Mouse (Mus musculus) liver, embryonic 12.5 days (tissue): ENCODE measurements around the gene Olfr1219. TPM values are rescaled to one million over a fixed set of nuclear protein-coding genes. Genes with fewer than 3 reads are reported as not detected.

Experiments
- ATAC-seq: fragments of 200-750 bp; cut with Nextera tagmentation; 2 replicates; pipeline ENCODE4 v1.8.0; 2017; ENCODE audit warnings: moderate number of reproducible peaks, mild to moderate bottlenecking, moderate library complexity
- H3K27ac ChIP-seq: fragments of 300-500 bp; sonication (generic); 2 replicates; pipeline ENCODE4 v1.5.1; 2016; ENCODE audit warnings: mild to moderate bottlenecking
- H3K27me3 ChIP-seq: fragments of 300-500 bp; sonication (generic); replicated peaks from 2 replicates; pipeline ENCODE4 v1.6.1; 2016; ENCODE audit warnings: mild to moderate bottlenecking, moderate library complexity
- H3K36me3 ChIP-seq: fragments of 300-500 bp; sonication (generic); 2 replicates; pipeline ENCODE4 v1.6.1; 2016; ENCODE audit warnings: mild to moderate bottlenecking, moderate library complexity
- H3K4me1 ChIP-seq: fragments of 300-500 bp; sonication (generic); 2 replicates; pipeline ENCODE4 v1.6.1; 2016
- H3K4me2 ChIP-seq: fragments of 300-500 bp; sonication (generic); 2 replicates; pipeline ENCODE4 v1.6.1; 2016; ENCODE audit warnings: mild to moderate bottlenecking, moderate library complexity
- H3K4me3 ChIP-seq: fragments of 300-500 bp; sonication (generic); 2 replicates; pipeline ENCODE4 v1.5.1; 2016; ENCODE audit warnings: mild to moderate bottlenecking, moderate library complexity
- H3K9ac ChIP-seq: fragments of 300-500 bp; sonication (generic); 2 replicates; pipeline ENCODE4 v1.6.1; 2016; ENCODE audit warnings: mild to moderate bottlenecking, moderate library complexity
- H3K9me3 ChIP-seq: fragments of 300-500 bp; sonication (generic); replicated peaks from 2 replicates; pipeline ENCODE4 v1.6.1; 2016; ENCODE audit warnings: mild to moderate bottlenecking, moderate library complexity
- WGBS: fragments of 180-500 bp; shearing (Covaris S2); methylation state at CpG from one replicate; pipeline ENCODE4 v1.1.7; 2016; ENCODE audit not compliant: insufficient replicate concordance; 5-methylcytosine and 5-hydroxymethylcytosine counted together
- polyA plus RNA-seq: library from polyadenylated mRNA; unstranded; fragments of >200 nt; fragmentation: Nextera tagmentation; extraction: Ambion mirVana; gene quantifications from 2 replicates; pipeline ENCODE4 v1.2.1, GENCODE M21; 2016

Gene Olfr1219
- not detected in 2 replicates for polyA plus RNA-seq

DNA sequence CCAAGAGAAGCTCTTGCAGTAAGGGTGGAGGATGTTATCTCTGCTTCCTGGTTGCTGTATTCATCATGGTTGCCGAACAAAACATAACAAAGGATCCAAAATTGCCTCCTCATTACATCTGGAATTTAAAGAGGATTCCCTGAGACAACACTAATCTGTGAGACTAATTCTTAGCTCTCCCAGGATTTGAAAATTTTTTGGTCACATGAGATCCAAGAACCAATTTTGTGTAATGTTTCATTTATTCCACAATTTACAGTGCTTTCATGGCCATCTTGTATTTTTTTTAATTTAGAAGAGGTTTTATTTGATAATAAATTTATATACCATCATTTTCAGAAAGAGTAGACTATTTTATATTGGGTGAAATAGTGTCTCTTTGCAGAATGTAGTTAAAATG, at the start of gene Olfr1219:
Gene Olfr1219, minus strand, starts transcription at position 101 of the 400 bp plus-strand sequence.
- Histone ChIP-seq H3K4me2 (no peak within 1 kb of the TSS), H3K36me3 (no peaks in the 10 kb centered on the region), H3K4me3 (no peak within 1 kb of the TSS), H3K9ac (no peak within 1 kb of the TSS), H3K9me3 (no peaks in the 10 kb centered on the region), H3K27me3 (no peaks in the 10 kb centered on the region), H3K4me1 (no peaks in the 10 kb centered on the region), H3K27ac (no peak within 1 kb of the TSS)
- WGBS, result 41% methylated on average over 1 of the region's 1 CpGs
- no peak for ATAC-seq

DNA sequence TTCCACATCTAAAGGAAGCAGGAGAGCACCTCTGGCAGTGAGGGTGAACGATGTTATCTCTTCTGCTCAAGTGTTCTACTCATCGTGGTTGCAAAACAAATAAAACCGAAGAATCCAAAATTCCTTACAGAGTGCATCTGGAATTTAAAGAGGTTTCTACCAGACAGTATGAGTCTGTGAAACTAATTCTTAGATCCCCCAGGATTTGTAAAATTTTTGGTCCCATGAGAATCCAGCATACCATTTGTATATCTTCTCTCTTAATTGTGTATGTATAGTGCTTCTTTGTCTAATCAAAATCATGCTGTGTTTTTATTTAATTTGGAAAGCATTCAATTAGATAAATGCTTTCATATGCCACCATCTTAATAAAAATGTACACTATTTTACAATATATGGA, 49.6 kb upstream of the Olfr1219 start, which contains the start of gene Olfr1222:
Gene Olfr1222, minus strand, starts transcription at position 101 of the 400 bp plus-strand sequence.
- 39% methylated on average over 3 of the region's 3 CpGs for WGBS
- Histone ChIP-seq H3K4me3 (no peak within 1 kb of the TSS), H3K9me3 (no peaks in the 10 kb centered on the region)

DNA sequence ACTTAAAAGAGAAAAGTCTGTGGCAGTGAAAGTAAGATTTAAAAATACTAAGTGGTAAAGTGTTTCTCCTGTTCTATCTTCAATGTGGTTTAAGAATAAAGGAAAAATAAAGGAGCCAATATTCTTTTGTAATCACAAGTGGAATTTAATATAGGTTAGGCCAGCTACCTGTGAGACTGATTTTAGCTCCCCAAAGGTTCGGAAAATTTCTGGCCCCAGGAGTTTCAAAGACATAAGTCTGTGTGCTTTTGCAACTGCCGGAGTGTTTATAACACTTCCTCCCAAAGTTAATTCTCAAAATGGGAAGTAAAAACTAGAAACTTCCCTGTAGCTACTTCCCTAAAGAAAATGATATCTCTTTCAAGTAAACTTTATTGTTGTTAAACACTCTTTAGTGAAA, 33.9 kb upstream of the Olfr1219 start, which contains the start of gene Olfr1221:
Gene Olfr1221, minus strand, starts transcription at position 101 of the 400 bp plus-strand sequence.
- Histone ChIP-seq H3K9me3 (no peaks in the 10 kb centered on the region), H3K4me2 (no peak within 1 kb of the TSS), H3K36me3 (no peaks in the 10 kb centered on the region), H3K4me3 (no peak within 1 kb of the TSS), H3K4me1 (no peaks in the 10 kb centered on the region), H3K27me3 (no peaks in the 10 kb centered on the region), H3K27ac (no peak within 1 kb of the TSS), H3K9ac (no peak within 1 kb of the TSS)
- WGBS, result 41% methylated on average over 2 of the region's 2 CpGs
- no peak for ATAC-seq

More for the DNA sequence above, 49.6 kb upstream of the Olfr1219 start, which contains the start of gene Olfr1222:
- Histone ChIP-seq H3K4me2 (no peak within 1 kb of the TSS), H3K9ac (no peak within 1 kb of the TSS), H3K36me3 (no peaks in the 10 kb centered on the region), H3K4me1 (no peaks in the 10 kb centered on the region), H3K27me3 (no peaks in the 10 kb centered on the region), H3K27ac (no peak within 1 kb of the TSS)
- no peak for ATAC-seq

DNA sequence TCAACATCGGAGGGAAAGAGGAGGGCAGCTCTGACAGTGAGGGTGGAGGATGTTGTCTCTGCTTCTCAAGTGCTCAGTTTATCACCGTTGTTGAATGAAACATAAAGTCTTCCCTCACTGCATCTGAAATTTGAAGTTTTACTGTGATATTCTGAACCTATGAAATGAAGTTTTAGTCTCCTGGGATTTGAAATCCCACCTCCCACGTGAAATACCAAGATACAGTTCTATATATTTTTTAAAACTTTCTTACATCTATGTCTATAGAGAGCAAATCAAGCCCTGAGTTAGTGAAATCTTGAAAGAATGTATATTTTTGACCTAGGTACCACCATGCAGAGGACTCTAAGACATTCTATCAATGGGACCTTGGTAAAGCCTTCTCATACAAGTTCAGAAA, 23.4 kb upstream of the Olfr1219 start, which contains the start of gene Olfr1220:
Gene Olfr1220, minus strand, starts transcription at position 101 of the 400 bp plus-strand sequence.
- Histone ChIP-seq H3K9ac (no peak within 1 kb of the TSS), H3K9me3 (no peaks in the 10 kb centered on the region), H3K27ac (no peak within 1 kb of the TSS), H3K27me3 (no peaks in the 10 kb centered on the region), H3K4me3 (no peak within 1 kb of the TSS), H3K4me2 (no peak within 1 kb of the TSS), H3K4me1 (no peaks in the 10 kb centered on the region), H3K36me3 (no peaks in the 10 kb centered on the region)
- ATAC-seq, result no peak
- 60% methylated on average over 3 of the region's 3 CpGs for WGBS

DNA sequence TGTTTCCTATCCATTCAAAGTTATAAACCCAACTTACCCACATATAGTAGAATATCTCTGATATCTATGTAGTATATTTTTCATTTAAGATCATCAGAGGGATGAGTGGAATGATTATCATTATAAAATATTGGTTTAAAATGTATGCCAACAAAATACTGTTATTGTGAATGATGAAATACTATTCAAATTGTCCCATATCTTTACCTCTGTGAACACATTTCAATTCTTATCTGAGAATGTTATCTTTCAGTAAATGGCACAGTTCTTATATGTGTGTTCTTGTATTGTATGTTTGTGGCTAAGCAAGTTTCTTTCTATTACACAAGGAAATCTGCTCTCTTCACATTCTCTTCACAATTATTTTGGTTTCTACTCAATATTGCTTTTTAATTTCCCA, 22.3 kb upstream of the Olfr1219 start:
- Histone ChIP-seq H3K9me3 (no peaks in the 10 kb centered on the region), H3K27ac (no peak overlapping the region), H3K9ac (no peak overlapping the region), H3K4me3 (no peak overlapping the region), H3K27me3 (no peaks in the 10 kb centered on the region), H3K4me1 (no peaks in the 10 kb centered on the region), H3K36me3 (no peaks in the 10 kb centered on the region), H3K4me2 (no peak overlapping the region)
- ATAC-seq, result no peak

DNA sequence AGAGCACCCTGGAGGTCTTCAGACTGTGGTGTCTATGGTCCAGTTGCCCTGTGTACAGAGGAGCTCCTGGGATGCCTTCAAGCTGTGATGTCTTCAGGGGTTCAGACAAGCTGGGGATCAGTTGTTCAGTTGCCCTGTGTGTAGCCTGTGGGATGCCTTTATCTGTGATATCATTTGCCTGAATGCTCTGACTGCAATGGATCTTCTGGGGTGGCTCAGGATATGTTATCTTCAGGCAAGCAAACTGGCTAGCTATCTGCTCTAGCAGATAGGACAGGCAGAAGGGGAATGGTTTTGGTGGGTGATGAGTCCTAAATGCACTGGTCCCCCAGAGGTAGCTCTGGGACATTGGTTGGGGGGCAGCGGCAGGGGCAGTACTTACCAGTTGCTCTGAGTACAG, 10.5 kb upstream of the Olfr1219 start:
- Histone ChIP-seq H3K9me3 (no peaks in the 10 kb centered on the region), H3K4me1 (no peaks in the 10 kb centered on the region), H3K36me3 (no peaks in the 10 kb centered on the region), H3K9ac (no peak overlapping the region), H3K4me2 (no peak overlapping the region), H3K27ac (no peak overlapping the region), H3K27me3 (no peaks in the 10 kb centered on the region), H3K4me3 (no peak overlapping the region)
- no peak for ATAC-seq
- 85% methylated on average over 1 of the region's 1 CpGs for WGBS

DNA sequence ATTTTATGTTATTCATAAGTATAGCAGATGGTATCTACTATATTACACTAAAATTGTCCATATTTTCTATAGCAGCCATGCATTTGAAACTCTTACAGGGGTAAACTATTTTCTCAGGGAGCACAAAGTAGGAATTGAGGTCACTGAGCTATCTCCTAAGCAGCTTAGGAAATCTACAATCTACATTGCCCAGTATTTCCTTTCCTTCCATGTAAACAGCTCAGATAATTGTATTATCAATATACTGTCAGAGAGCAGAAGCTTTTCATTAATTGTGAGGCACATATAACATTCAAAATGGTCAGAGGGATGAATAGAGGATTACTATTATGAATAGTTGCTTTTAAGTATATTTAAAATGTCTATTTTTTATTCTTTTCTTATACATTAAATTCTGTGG, 1.8 kb downstream of the Olfr1219 start:
- no peak for ATAC-seq
- no peak overlapping the region for H3K4me3 ChIP-seq
- no peaks in the 10 kb centered on the region for H3K36me3 ChIP-seq
- no peaks in the 10 kb centered on the region for H3K27me3 ChIP-seq
- no peak overlapping the region for H3K27ac ChIP-seq
- no peak overlapping the region for H3K9ac ChIP-seq
- no peak overlapping the region for H3K4me2 ChIP-seq
- H3K4me1 ChIP-seq, result no peaks in the 10 kb centered on the region
- no peaks in the 10 kb centered on the region for H3K9me3 ChIP-seq

DNA sequence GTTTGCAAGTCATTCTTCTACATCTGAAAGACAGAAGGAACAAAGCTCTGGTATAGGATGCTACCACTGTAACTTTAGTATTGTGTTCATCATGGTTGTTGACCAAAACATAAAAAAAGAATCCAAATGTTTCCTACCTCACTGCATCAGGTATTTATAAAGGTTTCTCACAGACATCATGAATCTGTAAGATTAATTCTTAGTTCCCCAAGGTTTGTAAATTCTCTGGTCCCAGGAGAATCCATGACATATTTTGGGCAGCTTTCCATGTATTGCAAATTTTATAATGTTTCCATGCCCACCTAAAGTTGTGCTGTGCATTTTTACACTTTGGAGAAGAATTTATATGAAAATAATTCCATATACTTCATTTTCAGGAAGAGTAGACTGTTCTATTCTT, 22.2 kb downstream of the Olfr1219 start, which contains the start of gene Olfr1218:
Gene Olfr1218, minus strand, starts transcription at position 101 of the 400 bp plus-strand sequence.
- H3K9me3 ChIP-seq, result no peaks in the 10 kb centered on the region
- no peak within 1 kb of the TSS for H3K4me2 ChIP-seq
- H3K4me1 ChIP-seq, result no peaks in the 10 kb centered on the region
- no peaks in the 10 kb centered on the region for H3K36me3 ChIP-seq
- no peak within 1 kb of the TSS for H3K4me3 ChIP-seq
- H3K9ac ChIP-seq, result no peak within 1 kb of the TSS
- no peak for ATAC-seq
- no peaks in the 10 kb centered on the region for H3K27me3 ChIP-seq
- no peak within 1 kb of the TSS for H3K27ac ChIP-seq

DNA sequence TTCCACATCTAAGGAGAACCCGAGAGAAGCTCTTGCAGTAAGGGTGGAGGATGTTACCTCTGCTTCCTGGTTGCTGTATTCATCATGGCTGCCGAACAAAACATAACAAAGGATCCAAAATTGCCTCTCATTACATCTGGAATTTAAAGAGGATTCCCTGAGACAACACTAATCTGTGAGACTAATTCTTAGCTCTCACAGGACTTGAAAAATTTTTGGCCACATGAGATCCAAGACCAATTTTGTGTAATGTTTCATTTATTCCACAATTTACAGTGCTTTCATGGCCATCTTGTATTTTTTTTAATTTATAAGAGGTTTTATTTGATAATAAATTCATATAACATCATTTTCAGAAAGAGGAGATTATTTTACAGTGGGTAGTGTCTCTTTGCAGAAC, 51.3 kb downstream of the Olfr1219 start, which contains the start of gene Olfr1217:
Gene Olfr1217, minus strand, starts transcription at position 101 of the 400 bp plus-strand sequence.
- Histone ChIP-seq H3K36me3 (no peaks in the 10 kb centered on the region), H3K9ac (no peak within 1 kb of the TSS), H3K4me2 (no peak within 1 kb of the TSS), H3K27me3 (no peaks in the 10 kb centered on the region), H3K27ac (no peak within 1 kb of the TSS), H3K9me3 (no peaks in the 10 kb centered on the region), H3K4me3 (no peak within 1 kb of the TSS), H3K4me1 (no peaks in the 10 kb centered on the region)
- ATAC-seq, result no peak
- WGBS, result 50% methylated on average over 2 of the region's 2 CpGs

Other genes starting within 250 kb of the Olfr1219 start
- gene Olfr1204, start 234.2 kb downstream of the Olfr1219 start, polyA plus RNA-seq, result not detected in 2 replicates
- not detected in 2 replicates for gene Olfr1206, start 220.3 kb downstream of the Olfr1219 start, polyA plus RNA-seq
- not detected in 2 replicates for gene Olfr1208, start 181.2 kb downstream of the Olfr1219 start, polyA plus RNA-seq
- gene Olfr1209, start 168.4 kb downstream of the Olfr1219 start, polyA plus RNA-seq, result not detected in 2 replicates
- not detected in 2 replicates for gene Olfr1211, start 145.4 kb downstream of the Olfr1219 start, polyA plus RNA-seq
- not detected in 2 replicates for gene Olfr1212, start 129.5 kb downstream of the Olfr1219 start, polyA plus RNA-seq
- not detected in 2 replicates for gene Gm13762, start 103.2 kb downstream of the Olfr1219 start, polyA plus RNA-seq
- gene Olfr1214, start 90.9 kb downstream of the Olfr1219 start, polyA plus RNA-seq, result not detected in 2 replicates
- not detected in 2 replicates for gene Olfr1215, start 76.5 kb downstream of the Olfr1219 start, polyA plus RNA-seq
- not detected in 2 replicates for gene Olfr1216, start 65.2 kb downstream of the Olfr1219 start, polyA plus RNA-seq
- gene Olfr1217, start 51.4 kb downstream of the Olfr1219 start, polyA plus RNA-seq, result not detected in 2 replicates
- not detected in 2 replicates for gene Olfr1218, start 22.3 kb downstream of the Olfr1219 start, polyA plus RNA-seq
- gene Olfr1220, start 23.3 kb upstream of the Olfr1219 start, polyA plus RNA-seq, result not detected in 2 replicates
- not detected in 2 replicates for gene Olfr1221, start 33.8 kb upstream of the Olfr1219 start, polyA plus RNA-seq
- not detected in 2 replicates for gene Olfr1222, start 49.5 kb upstream of the Olfr1219 start, polyA plus RNA-seq
- gene Olfr1223, start 68.0 kb upstream of the Olfr1219 start, polyA plus RNA-seq, result not detected in 2 replicates
- gene Olfr1224-ps1, start 80.6 kb upstream of the Olfr1219 start, polyA plus RNA-seq, result not detected in 2 replicates
- gene Olfr1225, start 91.2 kb upstream of the Olfr1219 start, polyA plus RNA-seq, result not detected in 2 replicates
- gene Olfr1226, start 116.5 kb upstream of the Olfr1219 start, polyA plus RNA-seq, result not detected in 2 replicates
- gene Olfr1228, start 170.5 kb upstream of the Olfr1219 start, polyA plus RNA-seq, result not detected in 2 replicates
- gene Olfr1229, start 204.5 kb upstream of the Olfr1219 start, polyA plus RNA-seq, result not detected in 2 replicates
- not detected in 2 replicates for gene Olfr1230, start 213.8 kb upstream of the Olfr1219 start, polyA plus RNA-seq
- gene Olfr1231, start 223.6 kb upstream of the Olfr1219 start, polyA plus RNA-seq, result not detected in 2 replicates
- not detected in 2 replicates for gene Olfr1232, start 246.2 kb upstream of the Olfr1219 start, polyA plus RNA-seq